Mouse (Mus musculus): ENCODE measurements around the gene Gm13290.
"Not testable (repeated sequence)": the region's sequence is repeated elsewhere in the genome, so short reads cannot be mapped to it uniquely, and the experiment has no call there.

GRCm38 (mm10) chr4:88779550-88779949 is 5.9 kb downstream of the Gm13290 start, which contains the start of gene Gm13272:
- TF ChIP-seq HCFC1 (IDR thresholded peaks at IDR 0.05; ENCODE audit: low read depth, low read length); SIN3A (IDR thresholded peaks at IDR 0.05; ENCODE audit: low read length); POLR2A (IDR thresholded peaks at IDR 0.05; ENCODE audit: low read depth, low read length); ZKSCAN1 (IDR thresholded peaks at IDR 0.05; ENCODE audit: borderline replicate concordance, low read depth, low read length); CTCF (conservative IDR thresholded peaks at IDR 0.05 in 1 of 2, IDR thresholded peaks at IDR 0.05 in 1 of 2; ENCODE audit: low read depth in 2 of 2, low read length in 2 of 2); MYC (IDR thresholded peaks at IDR 0.05; ENCODE audit: low read depth, low read length); CHD2 (IDR thresholded peaks at IDR 0.05; ENCODE audit: low read length); USF1 (IDR thresholded peaks at IDR 0.05; ENCODE audit: low read depth, low read length); MEF2A (IDR thresholded peaks at IDR 0.05; ENCODE audit: borderline replicate concordance, low read depth, low read length); BHLHE40 (IDR thresholded peaks at IDR 0.05; ENCODE audit: low read depth, low read length): not testable (repeated sequence)

All from CH12.LX (cell line).